10 mouse cellular contexts compared by ENCODE assay signal in the genomic region with DNA sequence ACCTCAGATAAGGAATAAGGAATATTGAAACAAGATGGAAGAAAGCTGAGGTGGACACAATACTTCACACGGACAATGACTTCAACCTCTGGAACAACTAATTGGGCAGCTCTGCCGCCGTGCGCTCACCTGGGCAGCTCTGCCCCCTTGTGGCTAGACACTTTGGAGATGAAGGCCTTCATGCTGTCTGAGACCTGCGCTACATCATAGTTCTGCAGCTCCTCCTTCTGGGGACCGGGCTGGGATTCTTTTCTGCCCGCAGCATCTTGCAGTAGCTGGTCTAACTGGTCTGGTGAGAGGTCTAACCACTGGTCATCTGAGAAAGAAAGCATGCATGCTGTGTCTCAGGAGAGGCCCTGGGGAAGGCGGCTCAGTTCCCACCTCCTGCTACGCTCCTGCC. TPM values are rescaled to one million over a fixed set of nuclear protein-coding genes. Genes with fewer than 3 reads are reported as not detected.
DNase-seq lines count a peak whose midpoint lies in the region; ATAC-seq and TF ChIP-seq lines count a peak whose summit lies in the region.
"Had no signal": no experiment of that assay in that cellular context is flagged by ENCODE, and none has a peak within 500 bp of the region (broad histone marks: within the 10 kb centered on the region; RNA-seq: fewer than 3 reads in every experiment).

No protein-coding gene starts in this region.

- no peaks in the 10 kb centered on the region for H3K9me3 ChIP-seq in E14TG2a.4 (ENCODE audit: low read length)
- H3K9me3 ChIP-seq in embryonic facial prominence, embryonic 12.5 days = no peaks in the 10 kb centered on the region
- no peaks in the 10 kb centered on the region for H3K9me3 ChIP-seq in lung, postnatal 0 days (ENCODE audit: low read length)
- H3K9me3 ChIP-seq: embryonic facial prominence, embryonic 13.5 days; midbrain, embryonic 12.5 days had no signal

- DNase-seq in heart, adult 2 months = no peak
- no peak for DNase-seq in heart, adult 11 months
- DNase-seq in lung, postnatal 0 days (ENCODE audit: low spot score) = peak; percentile 28
- DNase-seq in spleen, postnatal 36 days (ENCODE audit: low spot score in 2 of 2) = no peak
- no peak for DNase-seq in right cerebral cortex, postnatal 14 days
- no peak for DNase-seq in adrenal gland, postnatal 25 days

- peak; percentile 48 for TF ChIP-seq CTCF in heart, adult 2 months (IDR thresholded peaks at IDR 0.05)
- TF ChIP-seq CTCF in E14TG2a.4 (conservative IDR thresholded peaks at IDR 0.05; ENCODE audit: low read length) = peak; percentile 52
- peak; percentile 59 for TF ChIP-seq CTCF in lung, postnatal 0 days (IDR thresholded peaks at IDR 0.05)

- no peaks in the 10 kb centered on the region for H3K79me2 ChIP-seq in heart, adult 2 months (replicated peaks; ENCODE audit: control insufficient read depth, insufficient read depth, low read length)

- 0 out of 2 replicates have a peak, but pooled peaks have one; percentile 10 for ATAC-seq in embryonic facial prominence, embryonic 12.5 days (ENCODE audit: insufficient number of reproducible peaks, insufficient read depth, low FRiP score, low TSS enrichment)
- ATAC-seq in lung, postnatal 0 days = peak; percentile 43

- no peak for TF ChIP-seq EP300 in heart, adult 2 months (IDR thresholded peaks at IDR 0.05; ENCODE audit: insufficient read depth, low read depth, low read length)
- TF ChIP-seq EP300 in lung, postnatal 0 days (IDR thresholded peaks at IDR 0.05) = no peak

- H3K4me1 ChIP-seq in heart, adult 2 months (ENCODE audit: control insufficient read depth, insufficient read depth, low read length) = no peaks in the 10 kb centered on the region
- peaks cover 16% of the 10 kb centered on the region for H3K4me1 ChIP-seq in E14TG2a.4 (replicated peaks; ENCODE audit: low read depth, low read length)
- H3K4me1 ChIP-seq in embryonic facial prominence, embryonic 12.5 days = no peaks in the 10 kb centered on the region
- H3K4me1 ChIP-seq in lung, postnatal 0 days (ENCODE audit: insufficient read depth, low read depth, low read length) = no peaks in the 10 kb centered on the region
- H3K4me1 ChIP-seq: embryonic facial prominence, embryonic 13.5 days; midbrain, embryonic 12.5 days had no signal

- H3K9ac ChIP-seq in heart, adult 2 months (ENCODE audit: low read depth, low read length) = no peak overlapping the region
- no peak overlapping the region for H3K9ac ChIP-seq in embryonic facial prominence, embryonic 12.5 days
- no peak overlapping the region for H3K9ac ChIP-seq in lung, postnatal 0 days (replicated peaks; ENCODE audit: low read depth)
- H3K9ac ChIP-seq: embryonic facial prominence, embryonic 13.5 days; midbrain, embryonic 12.5 days had no signal

- H3K4me2 ChIP-seq in embryonic facial prominence, embryonic 12.5 days (replicated peaks) = no peak overlapping the region
- H3K4me2 ChIP-seq in lung, postnatal 0 days (replicated peaks; ENCODE audit: low read depth, low read length) = no peak overlapping the region
- H3K4me2 ChIP-seq: embryonic facial prominence, embryonic 13.5 days; midbrain, embryonic 12.5 days had no signal

- H3K27ac ChIP-seq in heart, adult 2 months = no peak overlapping the region
- no peak overlapping the region for H3K27ac ChIP-seq in embryonic facial prominence, embryonic 12.5 days
- H3K27ac ChIP-seq in lung, postnatal 0 days (ENCODE audit: low read length) = no peak overlapping the region
- H3K27ac ChIP-seq: embryonic facial prominence, embryonic 13.5 days; midbrain, embryonic 12.5 days had no signal

- H3K27me3 ChIP-seq in heart, adult 2 months (ENCODE audit: control insufficient read depth, insufficient read depth, low read length) = no peaks in the 10 kb centered on the region
- H3K27me3 ChIP-seq in E14TG2a.4 (ENCODE audit: insufficient read depth, low read length) = no peaks in the 10 kb centered on the region
- H3K27me3 ChIP-seq in embryonic facial prominence, embryonic 12.5 days = no peaks in the 10 kb centered on the region
- no peaks in the 10 kb centered on the region for H3K27me3 ChIP-seq in lung, postnatal 0 days (replicated peaks; ENCODE audit: insufficient read depth, low read length)
- H3K27me3 ChIP-seq: embryonic facial prominence, embryonic 13.5 days; midbrain, embryonic 12.5 days had no signal

- H3K36me3 ChIP-seq in heart, adult 2 months (ENCODE audit: control insufficient read depth, insufficient read depth, low read length) = no peaks in the 10 kb centered on the region
- peaks cover 82% of the 10 kb centered on the region for H3K36me3 ChIP-seq in E14TG2a.4 (ENCODE audit: insufficient read depth, low read length)
- peaks cover 79% of the 10 kb centered on the region for H3K36me3 ChIP-seq in embryonic facial prominence, embryonic 12.5 days
- H3K36me3 ChIP-seq in lung, postnatal 0 days (ENCODE audit: insufficient read depth, low read length) = peaks cover 28% of the 10 kb centered on the region

- H3K4me3 ChIP-seq in heart, adult 2 months = no peak overlapping the region
- peak overlapping the region; percentile 35; the same call in 1 of the 2 replicates for H3K4me3 ChIP-seq in E14TG2a.4 (replicated peaks; ENCODE audit: low read length)
- no peak overlapping the region for H3K4me3 ChIP-seq in embryonic facial prominence, embryonic 12.5 days
- no peak overlapping the region for H3K4me3 ChIP-seq in lung, postnatal 0 days (ENCODE audit: low read depth, low read length)
- H3K4me3 ChIP-seq: embryonic facial prominence, embryonic 13.5 days; midbrain, embryonic 12.5 days had no signal

- intact Hi-C loops in heart, adult 2 months (cut with DNase I) = no loop called here

- WGBS in heart, adult 2 months = 86% methylated on average over 9 of the region's 9 CpGs
- 65% methylated on average over 9 of the region's 9 CpGs for WGBS in embryonic facial prominence, embryonic 12.5 days
- 65% methylated on average over 9 of the region's 9 CpGs for WGBS in lung, postnatal 0 days

- TF ChIP-seq POLR2A in heart, adult 2 months (IDR thresholded peaks at IDR 0.05; ENCODE audit: insufficient read depth, low read depth, low read length) = no peak

RNA-seq across cellular contexts. Expression of gene Ecd, which starts 19.4 kb away (rescaled TPM):
- total RNA-seq in heart, adult 2 months (2021) = 10 to 100 TPM; 31.7 to 36.9 TPM
- 16.2 and 26.2 TPM in 2 replicates for polyA plus RNA-seq in heart, adult 2 months (2012; rRNA removed)
- 56.9 and 58.7 TPM in 2 replicates for polyA plus RNA-seq in embryonic facial prominence, embryonic 12.5 days (2016; fragmentation: Nextera tagmentation; extraction: Ambion mirVana)
- polyA plus RNA-seq in lung, postnatal 0 days (2015; fragmentation: Nextera tagmentation; extraction: Ambion mirVana) = 19.0 and 19.1 TPM in 2 replicates
- total RNA-seq in adrenal gland, postnatal 25 days (2021) = 40.3 TPM in 2 replicates

RNA-seq across cellular contexts. Expression of gene Fam149b, which starts 19.5 kb away (rescaled TPM):
- total RNA-seq in heart, adult 2 months (2021) = 10 to 100 TPM; 29.6 to 30.1 TPM
- polyA plus RNA-seq in heart, adult 2 months (2012; rRNA removed) = 23.1 and 36.5 TPM in 2 replicates
- 48.4 and 53.5 TPM in 2 replicates for polyA plus RNA-seq in embryonic facial prominence, embryonic 12.5 days (2016; fragmentation: Nextera tagmentation; extraction: Ambion mirVana)
- polyA plus RNA-seq in lung, postnatal 0 days (2015; fragmentation: Nextera tagmentation; extraction: Ambion mirVana) = 14.7 and 16.9 TPM in 2 replicates
- total RNA-seq in adrenal gland, postnatal 25 days (2021) = 40.0 and 44.5 TPM in 2 replicates

RNA-seq across cellular contexts. Expression of gene Nudt13, which starts 34.0 kb away (rescaled TPM):
- total RNA-seq in heart, adult 2 months (2021) = 10 to 100 TPM; 35.7 to 37.7 TPM
- polyA plus RNA-seq in heart, adult 2 months (2012; rRNA removed) = 27.4 and 34.1 TPM in 2 replicates
- 14.1 and 15.6 TPM in 2 replicates for polyA plus RNA-seq in embryonic facial prominence, embryonic 12.5 days (2016; fragmentation: Nextera tagmentation; extraction: Ambion mirVana)
- 12.6 and 13.0 TPM in 2 replicates for polyA plus RNA-seq in lung, postnatal 0 days (2015; fragmentation: Nextera tagmentation; extraction: Ambion mirVana)
- 41.4 and 59.6 TPM in 2 replicates for total RNA-seq in adrenal gland, postnatal 25 days (2021)

RNA-seq across cellular contexts. Expression of gene Kcnk16, which starts 59.5 kb away (rescaled TPM):
- total RNA-seq in heart, adult 2 months (2021) = not detected
- polyA plus RNA-seq in heart, adult 2 months (2012; rRNA removed) = not detected in 2 replicates
- not detected in 2 replicates for polyA plus RNA-seq in embryonic facial prominence, embryonic 12.5 days (2016; fragmentation: Nextera tagmentation; extraction: Ambion mirVana)
- 0.20 TPM in 1 of 2 replicates, not detected in the other for polyA plus RNA-seq in lung, postnatal 0 days (2015; fragmentation: Nextera tagmentation; extraction: Ambion mirVana)
- total RNA-seq in adrenal gland, postnatal 25 days (2021) = not detected in 2 replicates
- polyA plus RNA-seq: embryonic facial prominence, embryonic 13.5 days; midbrain, embryonic 12.5 days had no signal
